Mouse (Mus musculus) left cerebral cortex, postnatal 10 days (tissue): ENCODE measurements at regions not wholly inside any gene's neighbourhood (a gene's known extent, or its start where the extent isn't known, plus 50 kb on each side); places are given as distances from the start of the nearest gene placed in this dataset.

Source experiments
- DNase-seq, 2 experiments: peaks; one replicate each; pipeline ENCODE4 v3.0.0; 2021 to 2022; ENCODE audit warnings: low spot score in 2 of 2, mixed read lengths in 1 of 2; ENCODE audit errors: extremely low spot score in 1 of 2
- intact Hi-C: fragments of 180-260 bp; cut with DNase I; formaldehyde crosslinking; loops from one replicate; pipeline ENCODE4 v1.15.1; 2025

DNA sequence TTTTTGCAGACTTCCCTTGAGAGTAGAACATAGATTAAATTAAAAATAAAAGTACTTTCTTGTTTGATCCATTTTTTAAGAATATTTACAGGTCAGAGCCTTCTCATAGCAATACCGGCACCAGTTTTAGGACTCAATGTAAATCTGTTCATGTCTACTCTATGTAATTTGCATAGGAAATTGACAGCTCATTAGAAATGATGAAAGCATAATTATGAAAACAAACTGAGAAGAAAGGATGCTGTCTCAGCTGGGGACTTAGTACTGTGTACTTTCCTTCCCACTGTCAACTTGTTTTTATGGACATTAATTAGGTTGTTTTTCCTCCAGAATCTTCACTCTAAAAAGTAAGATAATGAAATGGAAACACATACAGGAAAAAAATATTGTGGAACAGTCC is 3344.8 kb upstream of the Gm6569 start:
- intact Hi-C loops = no loop called here
- no peak for DNase-seq

DNA sequence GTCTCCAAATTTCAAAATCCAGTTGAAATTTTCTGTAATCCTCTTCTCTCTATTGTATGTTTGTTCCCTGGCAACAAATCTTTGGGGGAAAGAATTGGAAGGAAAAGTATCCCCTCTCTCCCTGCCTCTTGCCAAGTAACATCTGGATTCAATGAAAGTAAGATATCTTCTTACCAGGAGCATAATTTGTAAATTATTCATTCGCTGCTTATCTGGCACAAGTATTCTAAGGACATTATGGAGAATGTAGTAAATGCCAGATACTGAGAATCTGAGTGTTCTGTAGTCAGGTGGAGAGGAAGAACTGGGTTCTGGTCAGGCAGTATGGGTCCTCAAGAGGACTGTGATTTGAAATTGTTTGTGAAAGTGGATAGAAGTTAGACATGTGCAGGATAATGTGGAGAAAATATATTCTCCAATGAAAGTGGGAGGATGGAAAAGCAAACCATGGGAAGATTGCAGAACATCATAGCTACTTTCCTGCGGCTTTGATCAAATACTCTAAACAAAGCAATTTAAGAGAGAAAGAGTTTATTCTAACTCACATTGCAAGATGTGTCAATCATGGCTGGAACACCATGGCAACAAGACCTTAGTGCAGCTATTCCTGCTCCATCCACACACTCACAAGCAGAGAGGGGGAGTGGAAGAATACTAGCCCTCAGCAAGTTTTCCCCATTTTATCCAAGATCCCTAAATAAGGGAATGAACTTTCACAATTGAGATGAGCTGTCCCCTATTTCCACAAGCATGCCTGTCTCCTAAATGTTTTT is 3327.1 kb upstream of the Gm6569 start:
- DNase-seq = no peak
- intact Hi-C loops = no loop called here

DNA sequence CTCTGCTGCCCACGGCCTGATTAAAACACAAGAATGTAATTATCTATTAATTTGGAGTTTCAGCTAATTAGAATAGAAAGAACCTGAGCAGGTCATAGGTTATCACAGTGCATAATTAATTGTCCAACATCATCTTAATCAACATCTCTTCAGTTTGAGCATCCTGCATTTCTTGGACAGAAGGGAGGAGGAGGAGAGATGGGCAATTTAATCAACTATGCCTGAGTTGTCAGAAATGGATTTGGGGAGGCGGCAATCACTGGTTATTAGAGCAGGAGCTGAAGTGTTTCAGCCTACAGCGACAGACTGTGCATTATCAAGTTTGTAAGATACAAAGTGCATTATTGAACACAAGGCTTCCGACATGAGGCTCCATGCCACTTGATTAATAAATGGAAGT is 3313.8 kb upstream of the Gm6569 start:
- intact Hi-C loops = no loop called here
- no peak for DNase-seq

DNA sequence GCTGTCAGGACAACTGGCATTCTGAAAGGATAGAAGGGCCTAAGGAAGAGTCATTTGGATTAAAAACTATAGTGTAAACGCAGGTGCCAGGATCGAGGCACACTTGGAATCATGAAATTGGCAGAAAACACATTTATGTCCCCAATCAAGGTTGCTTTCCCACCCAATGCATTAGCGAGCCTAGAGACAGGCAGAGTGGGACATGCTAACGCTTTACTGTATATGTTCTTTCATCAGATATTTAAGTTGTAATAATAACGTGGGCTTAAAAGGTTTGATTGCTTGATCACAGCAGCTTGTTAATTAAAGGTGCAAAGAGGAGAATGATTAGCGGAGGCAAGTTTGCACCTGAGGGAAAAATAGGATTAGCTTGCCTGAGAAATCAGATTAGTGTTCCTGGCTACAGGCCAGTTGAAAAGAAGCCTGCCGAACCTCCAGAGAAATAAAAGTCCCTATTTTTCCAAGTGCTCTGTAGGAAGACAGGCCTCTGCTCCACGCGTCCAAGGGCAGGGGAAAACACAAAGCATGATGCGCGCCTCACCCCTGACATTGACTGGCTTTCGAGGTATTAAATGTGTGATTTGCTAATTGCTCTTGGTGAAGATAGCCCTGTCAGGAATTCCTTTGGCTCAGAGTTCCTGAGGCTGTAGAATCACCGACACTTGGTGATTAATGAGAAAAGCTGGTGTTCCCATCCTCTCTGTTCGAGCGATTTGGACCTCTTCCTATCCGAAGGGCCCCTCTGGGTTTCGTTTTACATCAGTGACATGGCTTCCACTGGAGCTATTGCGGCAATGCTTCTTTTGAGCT is 3279.4 kb upstream of the Gm6569 start:
- intact Hi-C loops = no loop called here
- DNase-seq = no peak

DNA sequence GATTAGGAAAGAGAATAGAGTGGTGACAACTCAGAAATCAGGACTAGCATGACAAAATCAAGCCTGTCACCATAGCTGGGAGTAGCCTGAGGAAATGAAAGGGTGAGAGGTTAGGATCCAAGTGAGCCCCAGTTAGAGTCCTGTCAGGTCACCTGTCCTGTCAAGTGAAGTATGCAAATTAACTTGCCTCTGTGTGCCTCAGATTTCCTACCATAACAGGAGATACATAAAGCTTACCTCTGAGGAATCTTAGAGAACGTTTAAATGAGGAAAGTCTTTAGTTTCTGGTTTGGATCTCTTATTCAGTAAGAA is 3278.8 kb upstream of the Gm6569 start:
- DNase-seq = no peak
- intact Hi-C loops = no loop called here

DNA sequence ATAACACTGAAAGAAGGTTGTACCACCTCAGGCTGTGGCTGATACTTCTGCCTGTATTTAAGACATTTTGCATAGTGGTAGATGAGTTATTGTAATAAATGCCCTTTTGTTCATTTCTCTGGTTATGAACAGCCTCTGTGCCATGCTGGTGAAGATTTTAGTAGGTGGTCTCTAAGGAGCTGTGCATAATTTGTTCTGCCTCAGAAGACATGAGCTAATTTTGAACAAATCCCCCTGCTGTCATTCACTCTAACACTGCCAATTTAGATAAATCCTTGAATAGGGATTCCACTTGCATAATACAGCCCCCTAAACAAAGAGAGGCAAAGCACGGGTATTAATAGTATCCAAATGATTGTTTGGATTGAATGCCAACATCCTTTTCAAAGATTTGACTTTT is 3240.1 kb upstream of the Gm6569 start:
- intact Hi-C loops = no loop called here
- no peak for DNase-seq

DNA sequence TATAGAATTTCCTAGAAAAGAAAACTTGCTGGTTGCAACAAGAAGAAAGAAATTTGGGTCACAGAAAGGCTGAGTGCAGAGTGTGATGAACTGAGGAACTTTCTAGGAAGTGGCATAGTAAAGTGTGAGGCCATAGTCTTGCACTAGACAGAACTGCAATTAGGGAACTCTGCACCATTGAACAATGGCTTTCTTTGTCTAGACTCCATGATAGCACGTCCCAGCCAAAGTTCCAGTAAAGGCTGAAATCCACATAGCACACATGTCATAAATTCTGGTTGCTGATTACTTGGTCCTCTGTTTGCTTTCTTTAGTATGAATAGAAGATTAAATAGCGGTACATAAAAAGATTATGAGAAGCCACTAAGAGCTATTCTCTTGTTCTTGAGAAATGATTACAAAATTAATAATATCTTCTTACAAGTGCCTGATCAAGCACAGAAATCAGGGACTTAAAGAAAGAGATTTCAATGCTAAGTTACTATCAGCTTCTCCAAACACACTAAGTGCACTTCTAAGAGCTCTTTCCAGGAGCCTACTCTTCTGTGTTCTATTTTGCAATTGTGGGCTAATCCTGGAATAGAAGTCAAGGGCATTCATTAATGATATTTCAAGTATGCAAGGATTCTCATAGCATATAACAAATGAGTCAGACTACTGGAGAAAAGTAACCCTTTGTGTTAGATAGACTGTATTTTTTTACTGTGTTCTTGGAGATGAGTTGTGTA is 3233.4 kb upstream of the Gm6569 start:
- no peak for DNase-seq
- intact Hi-C loops = no loop called here

DNA sequence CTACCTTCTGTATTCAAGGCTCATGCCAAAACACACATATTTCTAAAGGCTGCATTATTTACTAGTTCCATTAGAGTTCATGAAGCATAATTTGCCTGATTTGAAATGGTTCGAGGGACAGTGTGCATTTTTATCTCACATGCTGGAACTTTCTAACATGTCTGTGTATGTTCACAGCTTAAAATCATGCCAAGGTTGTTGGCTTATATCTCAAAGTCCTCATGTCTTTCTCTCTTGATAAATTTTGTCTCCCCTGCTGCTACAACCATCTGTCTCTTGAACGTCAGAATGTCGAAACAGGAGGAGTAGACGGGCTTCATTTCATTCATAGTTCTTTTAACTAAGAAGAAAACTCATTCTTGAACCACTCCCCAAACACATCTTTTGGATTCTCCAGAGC is 3229.1 kb upstream of the Gm6569 start:
- DNase-seq = no peak
- intact Hi-C loops = no loop called here

DNA sequence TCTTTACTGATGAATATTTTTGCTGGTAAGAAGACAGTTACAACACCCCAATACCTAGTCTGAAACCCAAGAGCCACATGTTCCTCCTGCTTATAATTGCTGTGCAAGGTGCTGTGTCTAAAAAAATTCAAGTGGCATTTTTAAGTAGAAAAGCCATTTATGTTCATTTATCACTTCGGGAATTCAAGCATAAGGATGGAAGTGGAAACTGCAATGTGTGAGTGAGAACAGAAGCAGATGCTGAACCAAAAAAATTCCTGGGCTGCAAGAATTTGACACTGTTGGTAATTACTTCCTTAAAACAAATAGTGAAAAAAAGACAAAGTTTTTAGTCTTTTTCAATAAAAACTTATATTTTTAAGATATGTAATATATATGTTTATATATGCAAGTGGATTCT is 3227.5 kb upstream of the Gm6569 start:
- intact Hi-C loops = no loop called here
- peak in 1 of 2 experiments; percentile 6 for DNase-seq

DNA sequence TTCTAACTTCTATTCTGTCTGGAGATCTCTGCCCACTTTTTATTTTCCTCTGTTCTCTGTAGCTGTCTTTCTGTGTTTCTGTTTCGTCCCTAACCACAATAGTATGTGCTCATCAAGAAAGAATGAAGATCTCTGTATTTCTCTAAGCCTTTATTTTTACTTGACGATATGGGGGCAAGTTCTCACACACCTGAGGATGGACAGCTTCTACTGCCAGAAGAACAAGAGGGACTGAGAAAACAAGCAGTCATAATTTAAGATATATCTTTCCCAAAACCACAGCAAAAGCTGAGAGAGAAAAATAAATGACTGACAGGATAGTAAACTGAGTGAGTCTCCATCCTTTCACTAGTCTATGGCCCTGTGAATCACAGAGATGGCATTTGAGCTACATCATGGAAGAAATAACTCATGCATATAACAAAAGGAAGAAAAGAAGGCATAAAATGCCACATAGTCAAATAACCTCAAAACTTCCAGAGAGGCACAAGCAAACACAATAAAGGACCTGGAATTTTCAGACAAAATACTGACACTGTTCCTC is 3216.2 kb upstream of the Gm6569 start:
- no peak for DNase-seq
- intact Hi-C loops = no loop called here

DNA sequence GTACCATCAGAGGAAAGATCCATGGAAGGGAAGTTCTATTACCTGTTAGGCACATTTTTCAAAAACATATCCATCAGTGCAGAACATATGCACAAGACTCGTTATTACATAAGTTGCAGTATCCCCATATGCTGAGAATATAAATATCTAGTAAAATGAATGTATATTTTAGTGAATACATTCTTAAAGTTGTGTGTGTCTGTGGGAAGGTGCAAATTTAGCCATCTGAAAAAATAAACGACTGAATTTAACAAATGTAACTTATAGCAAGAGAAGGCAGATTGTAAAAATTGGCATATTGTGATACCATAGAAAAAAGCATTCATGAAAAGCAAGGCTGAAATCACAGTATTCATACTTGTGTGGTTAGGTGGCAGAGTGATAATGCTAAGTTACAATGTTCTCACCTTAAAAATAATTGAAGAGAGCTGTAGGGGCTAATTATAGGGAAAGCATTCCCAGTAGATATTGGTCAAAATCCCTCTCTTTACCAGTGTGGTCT is 3193.3 kb upstream of the Gm6569 start:
- intact Hi-C loops = no loop called here
- DNase-seq = peak in 1 of 2 experiments; percentile 0

DNA sequence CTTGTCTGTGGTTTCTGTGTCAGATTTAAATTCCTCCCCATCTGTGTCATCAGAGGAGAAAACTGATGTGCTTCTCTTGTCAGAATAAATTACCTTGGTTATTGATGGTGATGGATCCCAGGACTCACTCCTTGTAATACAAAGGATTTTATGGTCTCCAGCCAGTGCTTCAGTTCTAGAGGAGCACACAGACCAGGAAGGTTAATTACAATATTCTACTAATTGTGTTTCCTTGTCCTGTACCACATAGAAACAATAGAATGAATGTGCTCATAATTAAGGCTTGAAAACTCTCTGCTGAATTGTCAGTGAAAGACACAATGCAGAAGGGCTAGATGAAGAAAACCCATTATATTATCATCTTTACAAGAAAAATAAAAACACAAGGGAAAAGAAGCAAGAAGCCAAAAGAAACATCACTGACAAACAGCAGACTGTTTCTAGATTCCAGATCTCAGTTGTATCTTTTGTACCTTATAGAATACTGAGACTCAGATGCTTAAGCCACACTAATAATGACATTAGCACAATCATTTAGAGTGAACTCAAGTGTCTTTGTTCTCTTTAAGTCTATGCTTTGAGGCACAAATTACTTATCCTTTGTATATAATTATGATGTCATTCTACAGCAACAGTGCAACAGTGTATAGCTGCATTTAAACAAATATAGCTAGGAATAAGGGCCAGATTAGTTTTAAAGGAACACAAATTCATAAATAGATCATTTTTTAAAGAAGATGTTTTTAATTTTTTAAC is 3189.7 kb upstream of the Gm6569 start:
- intact Hi-C loops = no loop called here
- DNase-seq = no peak

DNA sequence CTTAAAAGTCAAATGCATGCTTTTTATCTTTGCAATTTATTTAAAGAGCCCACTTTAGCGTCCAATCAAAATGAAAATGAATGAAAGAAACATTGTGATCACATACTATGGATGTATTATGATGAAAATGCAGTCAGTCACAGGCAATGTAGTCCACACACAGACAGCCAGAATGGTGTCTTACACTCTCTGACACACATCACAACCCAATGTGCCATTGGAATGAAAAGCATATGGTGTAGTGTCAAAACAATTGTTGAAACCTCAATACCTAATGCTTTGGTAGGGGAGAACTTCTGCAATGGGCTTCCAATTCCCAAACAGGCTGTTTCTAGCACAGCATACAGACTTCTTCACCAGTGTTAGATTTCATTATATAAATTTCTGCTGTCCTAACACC is 3158.8 kb upstream of the Gm6569 start:
- no peak for DNase-seq
- intact Hi-C loops = no loop called here

DNA sequence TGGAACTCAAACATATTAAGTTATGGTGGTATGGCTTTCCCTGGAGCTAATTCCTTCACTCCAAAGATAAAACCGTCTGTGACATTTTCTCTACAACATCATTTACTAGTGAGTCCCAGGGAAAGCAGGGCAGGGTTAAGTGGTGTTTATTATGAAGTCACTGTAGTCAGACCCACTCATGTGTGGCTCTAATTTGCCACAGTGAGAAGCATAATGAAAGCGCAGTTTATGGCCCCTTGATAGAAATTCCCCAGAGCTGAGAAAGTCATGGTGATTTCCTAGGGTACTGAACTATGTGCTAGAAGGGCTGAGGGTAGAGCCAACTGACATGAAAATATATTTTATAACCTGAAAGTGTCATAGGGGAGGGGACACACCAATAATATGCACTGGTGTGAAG is 3129.8 kb upstream of the Gm6569 start:
- intact Hi-C loops = no loop called here

DNA sequence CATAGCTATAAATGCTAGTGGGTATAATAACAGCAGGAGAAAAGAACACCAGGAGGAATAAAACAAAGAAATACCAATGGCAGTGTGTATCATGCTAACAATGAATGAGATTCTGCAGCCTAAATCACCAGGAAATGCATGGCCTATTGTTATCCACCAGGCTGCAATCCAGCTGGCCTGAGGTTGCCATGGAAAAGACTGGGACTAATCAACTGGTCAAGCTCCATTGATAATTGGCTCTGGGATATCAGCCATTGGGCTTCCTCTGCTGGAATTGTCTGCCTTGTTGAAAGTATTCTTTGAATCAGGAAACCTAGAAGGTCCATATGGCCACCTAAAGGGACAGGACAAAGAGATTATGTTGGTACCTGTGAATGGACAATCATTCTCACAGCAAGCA is 3120.6 kb upstream of the Gm6569 start:
- DNase-seq = no peak
- intact Hi-C loops = no loop called here

More for the DNA sequence above, 3129.8 kb upstream of the Gm6569 start:
- no peak for DNase-seq

DNA sequence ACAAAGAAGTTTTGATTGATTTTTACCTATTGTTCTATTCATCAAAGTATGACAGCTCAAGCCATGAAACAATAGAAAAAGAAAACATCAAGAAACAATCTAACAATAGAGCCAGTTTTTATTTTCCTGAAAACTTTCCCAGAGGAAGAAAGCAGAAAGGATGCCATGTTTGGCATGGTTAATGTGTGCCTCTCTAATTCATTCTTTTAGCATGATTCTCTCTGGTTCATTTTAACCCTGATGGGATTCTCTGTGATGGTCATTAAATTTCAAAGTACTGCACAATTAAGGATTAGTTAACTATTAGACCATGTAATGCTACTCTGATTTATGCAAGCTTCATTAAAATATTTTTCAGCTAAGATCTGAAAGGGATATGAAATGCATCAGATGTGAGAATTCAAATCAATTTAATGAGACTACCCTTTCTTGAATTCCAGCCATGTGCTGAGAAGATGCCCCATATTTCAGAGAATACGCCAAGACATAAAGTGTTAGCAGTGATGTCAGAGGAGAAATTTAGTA is 3106.9 kb upstream of the Gm6569 start:
- no peak for DNase-seq
- intact Hi-C loops = no loop called here

DNA sequence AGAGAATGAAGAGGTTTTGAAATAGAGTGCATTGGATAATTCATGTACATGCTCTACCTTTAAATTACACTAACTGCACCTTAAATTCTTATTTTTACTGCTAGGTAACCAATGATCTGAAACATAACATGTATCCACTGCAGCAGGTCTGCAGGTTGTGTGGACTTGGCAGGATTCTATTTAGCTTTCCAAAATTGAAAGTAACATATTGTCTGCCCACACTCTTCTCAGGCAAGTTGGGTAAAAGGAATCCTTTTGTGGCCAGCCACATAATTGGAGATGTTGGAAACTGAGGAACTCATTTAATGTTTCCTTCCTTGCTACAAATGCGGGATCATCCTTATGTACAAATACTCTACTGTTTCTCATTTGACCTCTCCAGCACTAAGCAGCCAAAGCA is 3106.4 kb upstream of the Gm6569 start:
- intact Hi-C loops = no loop called here
- DNase-seq = no peak

DNA sequence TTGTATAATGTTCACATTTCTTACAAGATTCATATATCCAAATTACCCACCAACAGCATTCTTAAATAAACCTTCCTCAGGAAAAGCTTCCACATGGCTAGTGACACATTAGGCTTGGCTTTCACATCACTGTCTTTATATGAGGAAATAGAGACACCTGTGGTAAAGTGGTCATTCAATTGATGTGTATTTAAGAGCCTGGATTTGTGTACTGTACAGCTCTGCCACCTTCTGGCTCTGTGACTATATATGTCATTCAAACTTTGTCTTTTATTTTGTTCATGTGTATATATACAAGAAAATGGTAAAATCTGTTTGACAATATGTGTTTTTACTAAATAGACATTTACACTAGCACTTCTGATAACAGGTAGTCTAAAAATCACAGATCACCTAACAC is 3090.1 kb upstream of the Gm6569 start:
- no peak for DNase-seq
- intact Hi-C loops = no loop called here

DNA sequence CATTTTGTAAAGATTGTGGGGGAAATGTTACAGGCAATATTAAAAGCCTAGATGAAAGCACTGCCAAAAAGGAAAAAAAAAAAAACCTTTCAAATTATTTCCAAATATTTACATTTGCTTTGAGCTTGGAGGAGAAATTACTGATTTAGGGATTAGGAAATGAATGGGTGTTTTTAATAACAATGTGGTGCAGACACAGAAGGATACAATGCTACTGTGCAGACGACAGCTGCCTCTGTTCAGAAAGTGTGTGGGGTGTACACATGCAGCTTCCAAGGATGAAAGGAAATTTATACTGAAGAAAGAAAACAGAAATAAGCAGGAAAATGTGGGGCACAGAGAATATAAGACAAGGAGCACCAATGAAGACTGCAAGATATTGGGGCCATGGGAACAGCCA is 3070.3 kb upstream of the Gm6569 start:
- no peak for DNase-seq
- intact Hi-C loops = no loop called here
